Mouse (Mus musculus) thymus, postnatal 25 days (tissue): ENCODE data around the gene Slco2a1.

ENCODE experiments used
- DNase-seq: peaks from one replicate; pipeline ENCODE4 v3.0.0; 2022

Gene Slco2a1

DNA sequence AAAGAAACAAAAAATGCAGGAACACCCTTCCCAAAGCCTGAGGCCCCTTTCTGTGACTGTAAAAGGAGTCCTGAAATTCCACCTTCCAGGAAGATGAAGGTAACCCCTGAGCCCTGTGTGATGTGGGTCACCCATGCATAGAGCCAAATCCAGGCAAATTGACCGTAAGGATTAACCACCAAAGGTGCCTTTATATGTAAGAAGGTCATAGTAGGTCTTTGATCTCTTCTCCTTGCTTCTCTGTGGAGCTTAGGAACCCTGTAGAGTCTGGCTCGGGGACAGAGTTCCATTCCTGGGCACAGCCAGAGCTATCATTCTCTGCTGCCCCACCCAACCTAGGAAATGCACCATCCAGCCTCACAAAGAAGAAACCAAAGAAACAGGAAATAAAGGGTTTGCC is 100.1 kb downstream of the Slco2a1 start:
- no peak for DNase-seq

DNA sequence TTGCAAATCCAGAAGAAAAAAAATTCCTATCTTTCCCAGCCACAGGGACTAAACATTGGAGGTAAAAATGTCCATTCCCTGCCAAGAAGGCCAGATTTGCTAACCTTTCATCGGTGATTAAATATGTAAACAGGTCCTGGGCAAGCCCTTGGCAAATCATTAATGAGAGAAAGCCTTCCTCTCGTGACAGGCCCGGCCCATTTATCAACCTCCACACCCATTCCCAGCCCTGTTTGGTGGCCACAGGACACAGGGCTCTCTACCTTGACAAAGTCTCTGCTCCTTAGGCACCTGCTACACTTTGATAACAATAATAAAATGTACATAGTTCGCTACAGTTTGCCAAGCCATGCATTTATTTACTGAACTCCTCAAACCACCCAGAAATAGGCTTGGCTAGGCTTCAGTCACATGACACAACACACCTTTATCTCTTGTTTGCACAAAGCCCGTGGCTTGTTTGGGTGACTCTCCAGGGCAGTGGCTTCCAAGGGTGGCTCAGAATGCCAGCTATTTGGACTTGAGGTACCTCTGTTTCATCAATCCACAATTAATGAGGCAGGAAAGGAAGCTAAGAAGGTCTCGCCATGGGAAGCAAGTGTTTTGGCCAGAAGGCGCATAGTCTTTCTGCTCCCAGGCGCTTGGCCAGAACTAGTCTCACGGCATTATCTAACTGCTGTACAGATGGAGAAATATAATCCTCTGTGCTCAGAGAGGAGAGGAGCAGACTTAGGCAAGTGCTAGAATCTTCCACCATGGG is 101.8 kb downstream of the Slco2a1 start:
- DNase-seq, result no peak

- no peak for DNase-seq
Observed at GRCm38 (mm10) chr9:103091039-103091883, 102.7 kb downstream of the Slco2a1 start.

DNA sequence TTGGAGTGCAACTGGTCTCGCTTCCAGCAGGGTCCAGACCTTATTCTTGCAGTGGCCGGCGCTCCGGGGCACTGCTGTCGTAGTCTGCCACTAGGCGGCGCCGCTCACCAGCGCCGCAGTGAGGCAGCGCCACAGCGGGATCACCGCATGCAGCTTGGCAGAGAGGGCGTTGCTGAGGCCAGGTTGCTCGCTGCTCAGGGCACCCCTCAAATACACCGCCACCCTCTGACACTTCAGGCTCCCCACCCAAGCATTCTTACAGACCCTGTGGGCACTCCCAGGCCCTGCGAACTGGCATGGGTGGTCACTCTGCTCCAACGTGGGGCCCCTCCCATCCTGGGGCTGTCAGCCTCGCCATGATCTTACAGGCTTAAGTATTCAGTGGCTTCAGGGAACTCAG is 103.7 kb downstream of the Slco2a1 start:
- peak; percentile 57 for DNase-seq

DNA sequence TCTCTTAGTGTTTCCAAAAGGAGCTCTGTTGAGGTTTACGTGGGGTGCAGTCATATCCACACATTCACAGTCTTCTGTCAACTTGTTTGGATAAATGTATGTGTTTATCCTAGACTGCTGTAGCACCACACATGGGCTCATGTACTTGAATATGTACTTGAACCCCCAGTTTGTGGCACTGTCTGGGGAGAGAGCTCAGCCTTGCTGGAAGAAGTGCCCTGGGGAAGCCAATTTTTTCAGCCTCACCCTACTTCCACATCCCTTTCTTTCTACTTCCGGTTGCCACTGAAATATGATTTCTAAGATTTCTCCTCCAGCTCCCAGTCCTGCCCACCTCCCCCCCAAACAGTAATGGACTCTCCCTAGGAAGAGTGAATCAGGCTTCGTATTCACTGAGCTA is 105.2 kb downstream of the Slco2a1 start:
- no peak for DNase-seq

GRCm38 (mm10) chr9:103108341-103108798 is 119.9 kb downstream of the Slco2a1 start:
- peak; percentile 12 for DNase-seq

GRCm38 (mm10) chr9:103108943-103109670 is 120.6 kb downstream of the Slco2a1 start:
- DNase-seq, result no peak

- no peak for DNase-seq
Observed at GRCm38 (mm10) chr9:103109911-103110310, 121.4 kb downstream of the Slco2a1 start.

GRCm38 (mm10) chr9:103110727-103111501 is 122.4 kb downstream of the Slco2a1 start:
- DNase-seq, result no peak

GRCm38 (mm10) chr9:103111621-103112470 is 123.3 kb downstream of the Slco2a1 start, which contains the start of gene Rab6b:
Gene Rab6b, plus strand, starts transcription at chr9:103111787.
- peak; percentile 26 for DNase-seq

- DNase-seq, result peak; percentile 25
Observed at GRCm38 (mm10) chr9:103112471-103113271, 124.2 kb downstream of the Slco2a1 start.

DNA sequence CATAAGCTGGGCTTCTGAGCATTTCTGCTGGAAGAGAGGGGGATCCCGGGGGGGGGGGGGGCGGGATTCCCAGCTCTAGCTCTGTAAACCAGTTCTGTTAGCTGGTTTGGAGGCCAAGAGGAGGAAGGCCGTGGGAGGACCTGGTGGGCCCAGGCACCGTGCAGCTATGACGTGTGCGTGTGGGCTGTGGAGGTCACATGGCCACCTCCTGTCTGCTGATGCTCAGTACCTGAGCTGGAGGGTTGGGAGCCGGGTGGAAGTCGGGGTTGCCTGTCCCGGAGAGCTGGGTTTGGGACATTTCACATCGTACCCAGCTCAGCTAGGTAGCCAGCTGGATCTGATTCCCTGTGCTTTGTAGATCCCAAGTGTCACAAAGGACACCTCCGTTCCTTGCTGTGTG is 124.8 kb downstream of the Slco2a1 start:
- DNase-seq, result no peak

- DNase-seq, result no peak
Observed at GRCm38 (mm10) chr9:103114326-103114725, 125.8 kb downstream of the Slco2a1 start.

- DNase-seq, result no peak
Observed at GRCm38 (mm10) chr9:103114901-103115300, 126.4 kb downstream of the Slco2a1 start.

DNA sequence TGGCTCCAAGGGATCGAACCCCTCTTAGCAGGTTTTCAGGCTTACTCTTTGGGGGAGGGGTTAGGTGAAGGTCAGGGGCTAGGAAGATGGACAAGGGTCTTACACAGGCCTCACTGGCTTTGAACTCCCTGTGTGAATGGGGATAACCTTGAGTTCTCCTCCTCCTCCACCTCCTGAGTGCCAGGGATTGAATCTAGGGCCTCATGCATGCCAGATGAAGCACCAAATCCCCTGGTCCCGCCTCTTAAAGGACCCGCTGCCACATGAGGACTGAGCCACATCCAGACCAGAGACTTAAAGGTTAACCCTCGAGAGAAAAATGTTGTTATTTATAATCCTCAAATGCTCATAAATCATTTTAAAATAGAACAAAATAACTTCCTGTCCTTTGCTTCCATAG is 128.4 kb downstream of the Slco2a1 start:
- DNase-seq, result no peak

- no peak for DNase-seq
Observed at GRCm38 (mm10) chr9:103117495-103117894, 129.0 kb downstream of the Slco2a1 start.

DNA sequence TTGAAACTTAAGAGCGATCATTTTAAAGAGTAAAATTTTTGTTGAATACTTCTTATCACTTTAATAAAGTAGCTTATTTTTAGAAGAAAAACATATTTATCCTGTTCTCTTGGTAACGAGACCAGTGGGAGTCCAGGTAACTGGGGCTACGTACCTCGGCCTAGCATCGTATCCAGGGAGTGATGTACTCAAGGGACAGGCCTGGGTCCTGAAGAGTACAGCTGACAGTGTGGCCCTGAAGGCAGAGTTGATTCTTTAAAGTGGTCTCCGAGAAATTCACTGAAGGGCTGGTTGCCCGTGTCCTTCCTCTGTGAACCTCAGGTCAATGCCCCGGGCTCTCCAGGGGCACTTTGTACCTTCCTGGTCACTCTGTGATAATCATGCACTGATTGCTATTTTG is 129.4 kb downstream of the Slco2a1 start:
- DNase-seq, result no peak

DNA sequence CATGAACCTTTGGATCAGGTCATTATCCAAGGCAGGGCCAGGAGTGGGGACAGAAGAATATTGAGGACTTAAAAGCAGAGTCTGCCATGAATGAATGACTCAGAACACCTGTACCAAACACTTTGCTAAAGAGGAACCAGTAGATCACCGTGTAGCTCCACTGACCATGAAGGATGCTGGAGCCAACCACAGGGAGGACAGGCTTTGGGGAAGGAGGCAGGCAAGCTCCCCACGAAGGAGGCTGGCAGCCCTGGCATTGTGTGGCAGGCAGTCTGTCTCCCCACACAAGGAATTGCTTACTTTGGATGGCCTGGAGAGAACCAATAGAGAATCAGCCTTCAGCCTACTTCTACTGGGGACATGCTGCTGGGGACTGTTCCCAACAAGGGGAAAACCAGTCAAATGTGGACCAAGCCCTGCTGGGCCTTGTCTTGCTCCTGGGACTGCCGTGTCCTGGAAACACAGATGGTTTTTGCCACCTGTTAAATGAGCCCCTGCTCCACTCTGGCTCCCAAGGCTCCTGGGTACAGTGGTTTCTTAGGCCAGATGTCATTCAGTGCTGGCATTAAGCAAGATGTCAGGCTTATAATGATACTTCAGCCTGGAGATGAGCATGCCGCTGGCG is 130.3 kb downstream of the Slco2a1 start:
- DNase-seq, result no peak

DNA sequence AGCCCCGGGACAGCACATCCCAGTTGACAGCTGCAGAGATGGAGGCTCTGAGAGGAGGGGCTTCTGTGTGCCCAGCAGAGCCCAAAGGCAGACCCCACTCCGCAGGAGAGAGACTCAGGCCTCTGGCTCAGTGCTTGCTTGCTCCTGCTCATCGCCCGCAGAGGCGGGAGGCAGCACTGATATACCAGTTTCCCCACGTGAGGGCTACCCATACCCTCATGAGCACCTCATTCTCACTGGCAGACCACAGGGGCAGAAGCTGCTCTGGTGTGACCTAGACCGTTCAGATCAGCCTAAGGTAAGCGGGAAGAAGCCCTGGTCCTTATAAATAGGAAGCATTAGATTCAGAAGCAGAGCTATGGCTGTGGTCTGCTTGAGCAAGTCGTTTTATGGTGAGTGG is 131.3 kb downstream of the Slco2a1 start:
- no peak for DNase-seq

DNA sequence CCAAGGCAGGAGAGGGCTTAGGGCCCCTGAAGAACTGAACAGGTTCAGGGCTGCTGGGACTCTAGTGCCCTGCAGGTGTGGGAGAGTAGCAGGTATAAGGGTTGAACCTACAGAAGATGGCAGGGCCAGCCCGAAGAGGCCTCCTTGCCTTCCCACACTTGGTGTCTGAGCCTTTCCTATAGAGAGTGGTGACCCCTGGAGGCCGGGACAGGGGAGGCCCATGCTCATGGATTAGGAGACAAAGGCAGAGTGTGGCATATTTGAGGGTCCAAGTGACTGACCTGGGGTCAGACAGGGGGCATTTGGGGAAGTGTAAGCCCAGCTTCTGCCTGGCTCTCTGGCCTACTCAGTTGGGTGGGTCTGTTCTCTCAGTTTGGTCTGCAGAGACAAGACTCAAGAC is 131.7 kb downstream of the Slco2a1 start:
- DNase-seq, result no peak
